Mouse (Mus musculus) small intestine, adult 2 months (tissue): ENCODE data around the gene Hcar1.

Experiments used
- CTCF ChIP-seq: fragments of 200-500 bp; IDR thresholded peaks from 2 replicates; pipeline ENCODE4 v1.5.1; 2012; ENCODE audit warnings: low read depth, mild to moderate bottlenecking, control low read depth, inconsistent platforms, low read length, moderate library complexity, mixed read lengths; ENCODE audit not compliant: insufficient replicate concordance, insufficient read length; ENCODE audit errors: extremely low read depth
- POLR2A ChIP-seq: fragments of 200-500 bp; IDR thresholded peaks from 2 replicates; pipeline ENCODE4 v1.6.1; 2012; ENCODE audit warnings: low read depth, mild to moderate bottlenecking, control low read depth, inconsistent platforms, low read length, moderate library complexity

DNA sequence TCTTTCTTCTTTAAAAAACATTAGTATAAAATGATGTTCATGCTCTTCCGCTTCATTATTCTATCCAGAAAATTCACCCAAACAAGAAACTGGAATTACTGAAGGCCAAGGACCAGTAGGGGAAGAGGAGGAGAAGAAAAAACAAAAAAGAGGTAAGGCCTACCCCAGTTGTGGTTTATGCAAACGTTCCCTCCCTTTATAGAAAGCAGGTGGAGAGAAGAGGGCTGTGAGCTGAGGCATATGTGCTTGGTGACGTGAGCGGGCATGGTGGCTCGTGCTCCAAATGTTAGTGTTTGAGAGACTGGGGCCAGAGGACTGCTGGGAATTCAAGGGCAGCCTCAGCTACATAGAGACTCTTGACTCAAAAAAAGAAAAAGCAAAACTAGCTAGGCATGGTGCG, 42.3 kb upstream of the Hcar1 start:
- TF ChIP-seq CTCF (no peak), POLR2A (no peak)
